Mouse (Mus musculus): ENCODE results near the gene Cacnb4. TPM values are rescaled to one million over a fixed set of nuclear protein-coding genes. Genes with fewer than 3 reads are reported as not detected.

Gene Cacnb4
- polyA plus RNA-seq, 1 experiment, result 0.06 TPM

DNA sequence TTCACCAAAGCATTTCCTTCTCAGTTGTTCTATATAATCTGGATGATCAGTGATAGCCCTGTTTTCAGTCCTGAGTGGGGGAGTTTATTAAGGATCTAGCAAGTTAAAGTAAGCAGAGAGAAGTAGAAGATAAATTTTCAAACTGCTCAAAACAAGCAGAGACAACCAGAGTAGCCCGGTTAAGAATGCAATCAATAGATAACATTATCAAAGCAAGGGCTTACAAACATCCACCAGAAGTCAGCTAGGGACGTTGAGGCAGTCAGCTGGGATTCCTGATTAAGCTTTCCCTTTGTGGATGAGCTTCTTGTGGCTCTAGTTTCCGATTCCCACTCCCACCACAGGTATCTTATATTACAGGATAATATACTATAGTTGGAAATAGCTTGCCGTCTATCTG is 91.2 kb downstream of the Cacnb4 start:
- no peak for DNase-seq (ENCODE audit: low read depth in 1 of 2, low spot score in 2 of 2)
- Histone ChIP-seq H3K4me1 (ENCODE audit: control insufficient read depth, insufficient read depth, insufficient read length) (no peaks in the 10 kb centered on the region), H3K27me3 (ENCODE audit: control insufficient read depth, insufficient read depth, low read length) (no peaks in the 10 kb centered on the region), H3K27ac (ENCODE audit: insufficient read depth, low read length) (no peak overlapping the region), H3K4me3 (ENCODE audit: extremely low read depth, insufficient read depth, insufficient read length) (no peak overlapping the region), H3K36me3 (ENCODE audit: control insufficient read depth, insufficient read depth, low read length) (no peaks in the 10 kb centered on the region)
- WGBS, result 82% methylated on average over 4 of the region's 4 CpGs
- TF ChIP-seq POLR2A (IDR thresholded peaks at IDR 0.05; ENCODE audit: low read depth, low read length) (no peak), CTCF (IDR thresholded peaks at IDR 0.05; ENCODE audit: extremely low read depth, insufficient read depth, insufficient read length, insufficient replicate concordance) (no peak)

DNA sequence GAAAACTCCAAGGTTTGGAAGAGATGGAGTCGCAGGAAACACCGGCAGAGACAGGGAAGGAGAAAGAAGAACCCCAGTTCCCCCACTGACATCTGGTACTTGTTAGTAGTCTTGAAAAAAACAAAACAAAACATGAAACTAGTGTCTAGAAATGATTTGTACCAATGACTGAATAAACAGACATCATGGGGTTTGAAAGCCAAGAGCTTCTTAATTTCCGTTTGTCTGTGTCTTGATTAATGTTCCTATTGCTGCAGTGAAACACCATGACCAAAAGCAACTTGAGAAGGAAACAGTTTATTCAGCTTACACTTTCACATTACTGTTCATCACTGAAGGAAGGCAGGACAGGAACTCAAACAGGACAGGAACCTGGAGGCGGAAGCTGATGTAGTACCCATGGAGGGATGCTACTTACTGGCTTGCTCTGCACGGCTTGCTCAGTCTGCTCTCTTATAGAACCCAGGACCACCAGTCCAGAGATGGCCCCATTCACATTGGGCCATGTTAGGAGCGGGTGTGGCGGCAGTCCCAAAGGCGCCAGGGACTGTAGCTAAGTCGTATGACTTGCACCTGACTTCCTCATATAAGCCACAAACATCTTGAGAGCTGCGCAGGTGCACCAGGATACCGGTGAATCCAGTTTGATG is 95.4 kb downstream of the Cacnb4 start:
- no peak overlapping the region for H3K4me3 ChIP-seq (ENCODE audit: extremely low read depth, insufficient read depth, insufficient read length)
- no peak for DNase-seq (ENCODE audit: low read depth in 1 of 2, low spot score in 2 of 2)
- no peak overlapping the region for H3K27ac ChIP-seq (ENCODE audit: insufficient read depth, low read length)
- no peak for TF ChIP-seq POLR2A (IDR thresholded peaks at IDR 0.05; ENCODE audit: low read depth, low read length)
- TF ChIP-seq CTCF (IDR thresholded peaks at IDR 0.05; ENCODE audit: extremely low read depth, insufficient read depth, insufficient read length, insufficient replicate concordance), result no peak
- H3K36me3 ChIP-seq (ENCODE audit: control insufficient read depth, insufficient read depth, low read length), result no peaks in the 10 kb centered on the region
- H3K4me1 ChIP-seq (ENCODE audit: control insufficient read depth, insufficient read depth, insufficient read length), result no peaks in the 10 kb centered on the region
- 87% methylated on average over 11 of the region's 11 CpGs for WGBS
- H3K27me3 ChIP-seq (ENCODE audit: control insufficient read depth, insufficient read depth, low read length), result no peaks in the 10 kb centered on the region

DNA sequence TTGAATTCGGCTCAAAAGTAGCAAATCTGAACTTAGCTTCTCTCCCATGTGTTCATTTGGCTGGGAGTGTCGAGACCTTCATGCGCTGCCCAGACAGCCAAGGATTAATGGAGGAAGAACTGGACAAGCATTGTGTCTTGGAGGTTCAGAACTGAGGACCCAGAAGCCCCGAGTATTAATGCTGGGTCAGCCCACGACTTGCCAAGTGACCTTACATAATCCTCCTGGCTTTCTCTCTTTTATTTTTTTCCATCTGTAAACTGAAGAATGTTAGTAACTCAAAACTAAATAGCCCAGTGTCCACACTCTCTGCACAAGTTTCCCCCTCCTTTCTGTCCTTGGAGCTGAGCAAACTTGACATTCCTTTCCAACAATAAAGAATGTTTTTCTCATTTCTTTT is 95.9 kb downstream of the Cacnb4 start:
- Histone ChIP-seq H3K4me1 (ENCODE audit: control insufficient read depth, insufficient read depth, insufficient read length) (no peaks in the 10 kb centered on the region), H3K27me3 (ENCODE audit: control insufficient read depth, insufficient read depth, low read length) (no peaks in the 10 kb centered on the region), H3K4me3 (ENCODE audit: extremely low read depth, insufficient read depth, insufficient read length) (no peak overlapping the region), H3K27ac (ENCODE audit: insufficient read depth, low read length) (no peak overlapping the region), H3K36me3 (ENCODE audit: control insufficient read depth, insufficient read depth, low read length) (no peaks in the 10 kb centered on the region)
- DNase-seq (ENCODE audit: low read depth in 1 of 2, low spot score in 2 of 2), result no peak
- WGBS, result 75% methylated on average over 5 of the region's 5 CpGs
- TF ChIP-seq CTCF (IDR thresholded peaks at IDR 0.05; ENCODE audit: extremely low read depth, insufficient read depth, insufficient read length, insufficient replicate concordance), result no peak
- no peak for TF ChIP-seq POLR2A (IDR thresholded peaks at IDR 0.05; ENCODE audit: low read depth, low read length)

DNA sequence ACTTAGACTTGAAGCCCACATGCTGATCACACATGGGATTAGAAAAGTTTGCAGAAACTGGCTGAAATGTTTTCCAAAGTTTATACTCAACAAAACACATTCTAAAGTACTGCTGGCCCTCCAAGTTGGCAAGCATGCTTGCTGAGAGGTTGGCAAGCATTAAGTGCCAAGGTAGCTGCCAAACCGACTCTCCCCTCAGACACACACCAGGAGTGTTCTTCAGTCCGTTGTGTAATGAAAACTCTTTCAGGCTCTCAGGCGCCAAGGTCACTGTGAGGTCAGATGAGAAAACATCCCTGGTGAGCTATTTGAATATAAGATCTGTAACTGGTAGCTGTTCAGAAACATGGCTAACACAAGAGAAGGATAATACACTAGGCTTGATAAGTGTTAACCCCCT is 97.8 kb downstream of the Cacnb4 start:
- Histone ChIP-seq H3K4me3 (ENCODE audit: extremely low read depth, insufficient read depth, insufficient read length) (no peak overlapping the region), H3K27me3 (ENCODE audit: control insufficient read depth, insufficient read depth, low read length) (no peaks in the 10 kb centered on the region), H3K4me1 (ENCODE audit: control insufficient read depth, insufficient read depth, insufficient read length) (no peaks in the 10 kb centered on the region; the same call in 1 of the 2 replicates), H3K36me3 (ENCODE audit: control insufficient read depth, insufficient read depth, low read length) (no peaks in the 10 kb centered on the region), H3K27ac (ENCODE audit: insufficient read depth, low read length) (no peak overlapping the region)
- 84% methylated on average over 3 of the region's 3 CpGs for WGBS
- TF ChIP-seq CTCF (IDR thresholded peaks at IDR 0.05; ENCODE audit: extremely low read depth, insufficient read depth, insufficient read length, insufficient replicate concordance) (no peak), POLR2A (IDR thresholded peaks at IDR 0.05; ENCODE audit: low read depth, low read length) (no peak)
- no peak for DNase-seq (ENCODE audit: low read depth in 1 of 2, low spot score in 2 of 2)

DNA sequence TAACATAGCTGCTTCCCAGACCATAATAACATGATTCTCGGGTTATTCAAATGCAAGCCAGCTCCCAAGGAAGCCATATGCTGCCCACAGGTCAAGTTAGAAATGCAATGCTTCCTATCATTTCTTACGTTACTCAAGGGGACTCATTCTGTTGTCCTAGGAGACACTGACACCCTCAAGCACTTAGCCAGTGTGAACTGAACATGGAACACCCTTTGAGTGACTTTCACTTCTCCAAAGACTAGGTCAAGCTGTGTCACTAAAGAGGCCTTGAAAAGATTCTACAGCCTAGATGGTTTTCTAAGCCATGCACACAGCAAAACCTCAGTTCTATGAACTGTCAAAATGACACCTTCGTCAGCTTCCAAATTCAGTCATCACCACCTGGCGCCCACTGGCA is 98.9 kb downstream of the Cacnb4 start:
- H3K4me3 ChIP-seq (ENCODE audit: extremely low read depth, insufficient read depth, insufficient read length), result no peak overlapping the region
- no peaks in the 10 kb centered on the region for H3K36me3 ChIP-seq (ENCODE audit: control insufficient read depth, insufficient read depth, low read length)
- no peak for TF ChIP-seq CTCF (IDR thresholded peaks at IDR 0.05; ENCODE audit: extremely low read depth, insufficient read depth, insufficient read length, insufficient replicate concordance)
- TF ChIP-seq POLR2A (IDR thresholded peaks at IDR 0.05; ENCODE audit: low read depth, low read length), result no peak
- no peak for DNase-seq (ENCODE audit: low read depth in 1 of 2, low spot score in 2 of 2)
- H3K4me1 ChIP-seq (ENCODE audit: control insufficient read depth, insufficient read depth, insufficient read length), result peaks cover 3% of the 10 kb centered on the region; the same call in 1 of the 2 replicates
- H3K27ac ChIP-seq (ENCODE audit: insufficient read depth, low read length), result no peak overlapping the region; the same call in 1 of the 2 replicates
- no peaks in the 10 kb centered on the region for H3K27me3 ChIP-seq (ENCODE audit: control insufficient read depth, insufficient read depth, low read length)
- 84% methylated on average over 4 of the region's 4 CpGs for WGBS

DNA sequence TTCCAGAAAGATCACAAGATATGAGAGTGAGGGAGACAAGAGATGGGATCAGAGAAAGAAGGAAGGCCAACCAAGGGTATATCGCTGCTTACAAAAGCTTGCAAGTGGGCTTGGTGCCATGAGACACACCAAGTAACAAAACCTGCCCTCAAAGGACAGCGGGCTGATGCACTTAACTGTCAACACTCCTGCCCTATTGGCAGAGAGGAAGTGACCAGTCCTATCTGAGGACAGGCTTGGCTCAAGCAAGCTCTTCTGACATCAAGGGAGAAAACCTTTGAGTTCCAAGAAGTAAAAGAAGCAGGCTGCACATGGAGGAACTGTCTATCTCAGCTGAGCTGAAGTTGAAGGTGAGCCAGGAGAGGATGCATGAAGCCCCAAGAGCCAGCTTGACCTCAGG is 100.1 kb downstream of the Cacnb4 start:
- no peak for TF ChIP-seq POLR2A (IDR thresholded peaks at IDR 0.05; ENCODE audit: low read depth, low read length)
- TF ChIP-seq CTCF (IDR thresholded peaks at IDR 0.05; ENCODE audit: extremely low read depth, insufficient read depth, insufficient read length, insufficient replicate concordance), result no peak
- DNase-seq (ENCODE audit: low read depth in 1 of 2, low spot score in 2 of 2), result no peak
- WGBS, result 98% methylated on average over 2 of the region's 2 CpGs
- H3K36me3 ChIP-seq (ENCODE audit: control insufficient read depth, insufficient read depth, low read length), result no peaks in the 10 kb centered on the region
- H3K4me1 ChIP-seq (ENCODE audit: control insufficient read depth, insufficient read depth, insufficient read length), result peaks cover 3% of the 10 kb centered on the region; the same call in 1 of the 2 replicates
- no peaks in the 10 kb centered on the region for H3K27me3 ChIP-seq (ENCODE audit: control insufficient read depth, insufficient read depth, low read length)
- no peak overlapping the region for H3K4me3 ChIP-seq (ENCODE audit: extremely low read depth, insufficient read depth, insufficient read length)
- no peak overlapping the region for H3K27ac ChIP-seq (ENCODE audit: insufficient read depth, low read length)

DNA sequence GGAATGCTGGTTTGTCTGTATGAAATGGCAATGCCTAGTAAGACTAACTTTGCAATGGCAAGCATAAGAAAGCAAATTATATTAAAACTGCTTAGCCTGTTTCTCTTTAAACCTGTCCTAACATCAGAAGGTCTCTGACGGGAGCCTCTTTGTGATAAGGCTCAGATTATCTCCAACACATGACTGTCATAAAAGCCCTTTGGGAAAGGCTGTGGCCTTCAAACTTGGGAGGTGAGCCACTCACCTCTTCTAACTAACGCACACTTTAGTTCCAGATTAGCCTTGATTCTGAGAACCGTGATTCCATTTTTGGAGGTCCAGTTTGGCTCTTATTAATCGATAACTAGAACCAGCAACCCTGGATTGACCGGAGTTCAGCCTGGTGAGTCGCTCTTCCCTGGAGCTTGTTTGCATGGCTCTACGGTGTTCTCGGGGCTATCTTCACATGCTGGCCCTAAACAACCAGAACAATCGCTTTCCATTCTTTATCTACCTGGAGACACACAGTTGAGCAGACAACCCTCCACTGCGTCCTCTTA is 100.9 kb downstream of the Cacnb4 start:
- no peak overlapping the region for H3K4me3 ChIP-seq (ENCODE audit: extremely low read depth, insufficient read depth, insufficient read length)
- 93% methylated on average over 10 of the region's 10 CpGs for WGBS
- no peak overlapping the region for H3K27ac ChIP-seq (ENCODE audit: insufficient read depth, low read length)
- H3K36me3 ChIP-seq (ENCODE audit: control insufficient read depth, insufficient read depth, low read length), result no peaks in the 10 kb centered on the region
- H3K27me3 ChIP-seq (ENCODE audit: control insufficient read depth, insufficient read depth, low read length), result no peaks in the 10 kb centered on the region
- H3K4me1 ChIP-seq (ENCODE audit: control insufficient read depth, insufficient read depth, insufficient read length), result peaks cover 3% of the 10 kb centered on the region; the same call in 1 of the 2 replicates
- TF ChIP-seq POLR2A (IDR thresholded peaks at IDR 0.05; ENCODE audit: low read depth, low read length) (no peak), CTCF (IDR thresholded peaks at IDR 0.05; ENCODE audit: extremely low read depth, insufficient read depth, insufficient read length, insufficient replicate concordance) (no peak)
- no peak for DNase-seq (ENCODE audit: low read depth in 1 of 2, low spot score in 2 of 2)
